Mouse (Mus musculus) limb, embryonic 10.5 days (tissue): ENCODE measurements at regions not wholly inside any gene's neighbourhood (a gene's known extent, or its start where the extent isn't known, plus 50 kb on each side); places are given as distances from the start of the nearest gene placed in this dataset.

Experiments
- DNase-seq: peaks from one replicate; pipeline ENCODE4 v3.0.0-alpha.2; 2017; ENCODE audit warnings: low spot score
- H3K27ac ChIP-seq: fragments of 300-500 bp; sonication (generic); 2 replicates; pipeline ENCODE4 v1.5.1; 2016; ENCODE audit warnings: mild to moderate bottlenecking
- H3K27me3 ChIP-seq: fragments of 300-500 bp; sonication (generic); 2 replicates; pipeline ENCODE4 v1.6.1; 2016; ENCODE audit warnings: low read depth, mild to moderate bottlenecking; ENCODE audit not compliant: poor library complexity, severe bottlenecking
- H3K36me3 ChIP-seq: fragments of 300-500 bp; sonication (generic); 2 replicates; pipeline ENCODE4 v1.6.1; 2016; ENCODE audit warnings: mild to moderate bottlenecking, moderate library complexity
- H3K4me1 ChIP-seq: fragments of 300-500 bp; sonication (generic); 2 replicates; pipeline ENCODE4 v1.6.1; 2016
- H3K4me3 ChIP-seq: fragments of 300-500 bp; sonication (generic); 2 replicates; pipeline ENCODE4 v1.5.1; 2016; ENCODE audit warnings: mild to moderate bottlenecking, moderate library complexity
- H3K9me3 ChIP-seq: fragments of 300-500 bp; sonication (generic); replicated peaks from 2 replicates; pipeline ENCODE4 v1.6.1; 2016; ENCODE audit warnings: mild to moderate bottlenecking
- WGBS: fragments of 180-500 bp; shearing (Covaris S2); methylation state at CpG from one replicate; pipeline ENCODE4 v1.1.7; 2016; 5-methylcytosine and 5-hydroxymethylcytosine counted together

DNA sequence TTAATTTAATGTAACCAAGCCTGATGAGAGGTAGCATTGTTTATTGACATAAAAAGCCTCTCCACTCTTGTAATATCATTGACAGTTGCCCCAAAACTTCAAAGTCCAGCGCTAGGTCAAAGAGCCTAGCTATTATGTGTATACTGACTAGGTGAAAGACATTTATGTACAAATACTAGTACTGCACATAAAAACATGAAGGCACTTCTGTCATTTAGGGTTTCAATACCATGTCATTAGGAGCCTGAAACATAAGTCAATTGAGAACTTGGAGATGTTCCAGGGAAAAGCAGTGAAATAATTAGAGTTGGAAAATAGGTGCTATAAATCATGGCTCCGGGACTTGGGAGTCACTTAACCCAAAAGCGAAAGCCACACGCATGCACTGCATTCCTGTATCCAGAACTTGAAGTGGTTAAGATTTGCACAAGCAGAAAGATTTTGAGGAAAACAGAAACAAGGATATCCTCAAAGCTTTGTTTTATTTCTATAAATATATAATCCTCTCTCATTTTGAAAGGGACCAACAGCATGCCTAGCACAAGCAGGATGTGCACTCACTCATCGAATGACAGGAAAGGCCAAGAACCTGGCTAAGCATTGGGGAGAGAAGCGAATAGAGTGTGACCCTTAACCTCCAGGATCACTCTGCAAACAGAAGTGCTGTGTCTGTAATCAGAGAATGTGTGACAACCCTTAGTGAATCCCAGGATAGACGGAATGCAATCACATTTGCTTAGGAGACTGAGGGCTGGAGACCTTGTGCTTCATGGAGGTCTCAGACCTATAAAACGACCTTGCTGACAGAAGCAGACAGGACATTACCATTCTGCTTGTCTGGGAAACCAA is 176.3 kb upstream of the Crim1 start:
- Histone ChIP-seq H3K27me3 (no peaks in the 10 kb centered on the region), H3K4me1 (peaks cover 28% of the 10 kb centered on the region), H3K4me3 (no peak overlapping the region), H3K27ac (no peak overlapping the region), H3K36me3 (no peaks in the 10 kb centered on the region), H3K9me3 (no peaks in the 10 kb centered on the region)
- 23% methylated on average over 8 of the region's 8 CpGs for WGBS
- no peak for DNase-seq

DNA sequence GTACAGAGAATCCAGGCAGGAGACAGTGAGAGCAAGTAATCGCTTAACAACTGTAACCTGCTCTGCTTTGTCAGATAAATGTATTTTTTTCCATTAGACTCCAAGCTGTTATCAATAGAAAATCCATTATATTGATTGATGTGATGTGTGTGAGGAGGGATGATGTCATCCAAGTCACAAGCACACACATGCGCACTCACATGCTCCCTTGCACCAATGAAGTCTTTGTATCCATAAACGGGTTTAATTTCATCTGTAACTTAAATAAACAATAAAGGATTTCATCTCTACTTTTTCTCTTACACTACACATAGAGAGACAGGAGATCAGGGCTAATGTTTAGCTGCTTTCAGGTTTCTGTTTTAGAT is 175.7 kb upstream of the Crim1 start:
- H3K27me3 ChIP-seq, result no peaks in the 10 kb centered on the region
- H3K4me3 ChIP-seq, result no peak overlapping the region
- H3K27ac ChIP-seq, result no peak overlapping the region
- H3K36me3 ChIP-seq, result no peaks in the 10 kb centered on the region
- no peak for DNase-seq
- no peaks in the 10 kb centered on the region for H3K9me3 ChIP-seq
- peaks cover 28% of the 10 kb centered on the region for H3K4me1 ChIP-seq
- 62% methylated on average over 3 of the region's 3 CpGs for WGBS

DNA sequence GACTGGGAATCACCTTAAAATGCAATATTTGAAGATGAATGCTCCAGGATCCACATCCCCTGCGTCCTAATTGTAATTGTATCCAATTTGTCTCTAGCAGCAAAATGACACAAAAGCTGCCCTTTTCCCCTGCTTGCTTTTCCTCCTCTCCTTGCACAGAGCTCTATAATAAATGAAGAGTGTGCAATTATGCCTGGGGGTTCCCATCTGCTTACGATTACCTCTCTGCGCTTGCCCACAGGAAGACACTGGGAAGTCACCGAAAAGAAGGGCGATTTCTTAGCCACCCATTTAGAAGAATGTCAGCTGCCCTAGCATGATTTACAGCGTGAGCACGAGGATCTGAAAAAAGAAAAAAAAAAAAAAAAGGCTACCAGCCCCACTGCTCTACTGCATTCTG is 174.8 kb upstream of the Crim1 start:
- Histone ChIP-seq H3K27me3 (no peaks in the 10 kb centered on the region), H3K9me3 (no peaks in the 10 kb centered on the region), H3K4me1 (peaks cover 28% of the 10 kb centered on the region), H3K4me3 (no peak overlapping the region), H3K36me3 (no peaks in the 10 kb centered on the region), H3K27ac (no peak overlapping the region)
- DNase-seq, result peak; percentile 35
- 20% methylated on average over 7 of the region's 7 CpGs for WGBS

GRCm38 (mm10) chr17:78035648-78036047 is 164.4 kb upstream of the Crim1 start:
- Histone ChIP-seq H3K36me3 (no peaks in the 10 kb centered on the region), H3K4me3 (no peak overlapping the region), H3K4me1 (no peaks in the 10 kb centered on the region), H3K27ac (no peak overlapping the region), H3K9me3 (no peaks in the 10 kb centered on the region), H3K27me3 (no peaks in the 10 kb centered on the region)
- 84% methylated on average over 3 of the region's 3 CpGs for WGBS
- no peak for DNase-seq

DNA sequence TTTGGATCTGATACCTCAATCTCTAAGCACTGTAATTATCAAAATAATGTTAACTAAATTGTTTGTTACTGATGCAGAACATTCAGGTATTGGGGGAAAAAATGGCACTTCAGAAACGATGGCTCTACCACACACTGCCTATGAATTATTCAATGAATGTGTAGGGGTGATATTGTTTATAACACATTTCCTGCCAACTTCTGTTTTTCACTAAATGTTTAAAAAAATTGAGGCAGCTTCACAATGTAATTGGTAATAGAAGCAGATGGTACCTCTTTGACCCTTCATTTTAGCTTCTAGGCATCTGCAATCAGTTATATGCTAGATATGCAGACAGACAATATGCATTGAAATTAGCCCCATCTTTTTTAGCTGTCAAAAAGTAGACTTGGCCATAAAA is 159.7 kb upstream of the Crim1 start:
- 88% methylated on average over 1 of the region's 1 CpGs for WGBS
- Histone ChIP-seq H3K27ac (no peak overlapping the region), H3K36me3 (no peaks in the 10 kb centered on the region), H3K27me3 (no peaks in the 10 kb centered on the region), H3K9me3 (no peaks in the 10 kb centered on the region), H3K4me1 (no peaks in the 10 kb centered on the region), H3K4me3 (no peak overlapping the region)
- no peak for DNase-seq

DNA sequence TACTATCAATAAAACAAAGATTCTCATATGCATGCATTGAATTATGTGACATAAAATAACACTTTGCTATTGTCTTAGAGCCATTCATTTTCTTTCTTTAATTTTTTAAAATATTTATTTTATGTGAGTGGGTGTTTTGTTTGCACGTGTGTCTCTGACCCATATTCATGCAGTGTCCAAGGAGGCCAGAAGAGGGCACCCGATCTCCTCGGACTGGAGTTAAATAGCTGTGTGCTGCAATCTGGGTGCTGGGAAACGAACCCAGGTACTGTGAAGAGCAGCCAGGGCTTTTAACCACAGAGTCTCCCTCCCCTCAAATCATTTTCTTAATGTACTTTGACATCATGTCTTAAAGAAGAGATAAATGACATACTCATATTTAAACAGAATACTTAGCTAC is 158.8 kb upstream of the Crim1 start:
- Histone ChIP-seq H3K36me3 (no peaks in the 10 kb centered on the region), H3K4me1 (no peaks in the 10 kb centered on the region), H3K9me3 (no peaks in the 10 kb centered on the region), H3K27me3 (no peaks in the 10 kb centered on the region), H3K27ac (no peak overlapping the region), H3K4me3 (no peak overlapping the region)
- no peak for DNase-seq
- WGBS, result 83% methylated on average over 4 of the region's 4 CpGs

DNA sequence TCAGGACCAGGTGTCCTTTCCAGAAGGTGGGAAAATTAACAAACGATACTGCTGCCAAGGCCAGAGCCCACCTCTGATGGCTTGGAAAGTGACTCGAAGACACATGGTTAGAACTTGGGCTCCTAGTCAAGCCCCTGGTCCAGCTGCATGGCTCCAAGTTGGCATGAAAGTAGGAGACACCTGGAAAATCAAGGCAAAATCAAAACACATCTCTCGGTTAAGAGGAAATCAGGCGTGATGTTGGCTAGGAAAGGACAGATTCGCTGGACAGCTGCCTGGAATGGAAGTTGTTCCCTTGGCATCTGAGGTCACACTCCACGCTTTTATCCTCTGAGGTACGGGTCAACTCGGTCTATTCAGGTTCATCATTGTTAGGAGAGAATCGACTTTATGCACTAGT is 150.3 kb upstream of the Crim1 start:
- 92% methylated on average over 9 of the region's 9 CpGs for WGBS
- H3K36me3 ChIP-seq, result no peaks in the 10 kb centered on the region

GRCm38 (mm10) chr17:78050203-78050602 is 149.8 kb upstream of the Crim1 start:
- no peak overlapping the region for H3K27ac ChIP-seq
- H3K4me3 ChIP-seq, result no peak overlapping the region
- no peaks in the 10 kb centered on the region for H3K36me3 ChIP-seq
- no peaks in the 10 kb centered on the region for H3K4me1 ChIP-seq
- H3K27me3 ChIP-seq, result no peaks in the 10 kb centered on the region
- DNase-seq, result no peak
- 92% methylated on average over 7 of the region's 7 CpGs for WGBS
- no peaks in the 10 kb centered on the region for H3K9me3 ChIP-seq

More for the DNA sequence above, 150.3 kb upstream of the Crim1 start:
- Histone ChIP-seq H3K9me3 (no peaks in the 10 kb centered on the region), H3K27ac (no peak overlapping the region), H3K27me3 (no peaks in the 10 kb centered on the region), H3K4me1 (no peaks in the 10 kb centered on the region), H3K4me3 (no peak overlapping the region)
- no peak for DNase-seq

- Histone ChIP-seq H3K4me3 (no peak overlapping the region), H3K27ac (no peak overlapping the region), H3K9me3 (no peaks in the 10 kb centered on the region), H3K4me1 (no peaks in the 10 kb centered on the region), H3K36me3 (no peaks in the 10 kb centered on the region), H3K27me3 (no peaks in the 10 kb centered on the region)
- no peak for DNase-seq
These were observed 124.2 kb upstream of the Crim1 start for GRCm38 (mm10) chr17:78075892-78076291.

DNA sequence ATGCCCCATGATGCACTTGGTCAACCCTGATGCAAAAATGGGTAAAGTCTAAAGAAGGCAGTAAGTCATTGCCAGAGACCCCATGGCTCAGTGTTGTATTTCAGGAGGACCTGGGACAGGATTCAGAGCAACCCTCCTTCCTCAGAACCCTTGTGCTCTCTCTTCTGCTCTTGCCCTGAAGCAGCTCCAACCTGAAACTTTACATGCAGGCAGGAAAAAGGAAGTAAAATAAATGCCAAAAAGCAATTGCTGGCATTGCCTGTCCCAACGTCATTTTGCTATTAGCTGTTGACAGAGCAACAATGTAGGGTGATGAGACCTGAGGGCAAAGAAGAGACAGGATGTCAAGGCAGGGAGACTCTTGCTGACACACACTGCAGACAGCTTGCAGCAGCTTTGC is 121.7 kb upstream of the Crim1 start:
- no peak for DNase-seq
- 58% methylated on average over 1 of the region's 1 CpGs for WGBS
- H3K36me3 ChIP-seq, result no peaks in the 10 kb centered on the region

DNA sequence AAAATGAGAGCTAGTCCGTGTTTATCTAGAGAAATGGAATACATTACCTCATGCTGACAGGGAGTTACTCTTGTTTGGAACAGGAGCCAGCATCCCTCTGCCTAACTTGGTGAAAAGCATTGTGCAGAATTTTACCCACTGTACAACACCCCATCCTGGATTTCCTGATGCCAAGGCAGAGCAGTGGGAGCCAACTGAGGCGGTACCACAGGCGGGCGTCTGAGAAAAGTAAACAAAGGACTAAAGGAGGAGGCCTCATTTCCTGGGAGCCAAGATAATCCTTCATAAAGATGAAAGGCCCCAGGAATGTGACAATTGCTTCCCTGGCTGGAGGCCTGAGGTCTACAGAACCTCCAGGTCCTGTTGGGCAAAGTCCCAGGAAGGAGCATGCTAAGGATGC is 115.6 kb upstream of the Crim1 start:
- Histone ChIP-seq H3K27me3 (no peaks in the 10 kb centered on the region), H3K27ac (no peak overlapping the region), H3K4me1 (no peaks in the 10 kb centered on the region), H3K9me3 (no peaks in the 10 kb centered on the region), H3K36me3 (no peaks in the 10 kb centered on the region), H3K4me3 (no peak overlapping the region)
- DNase-seq, result no peak
- 31% methylated on average over 4 of the region's 4 CpGs for WGBS

More for the DNA sequence above, 121.7 kb upstream of the Crim1 start:
- no peaks in the 10 kb centered on the region for H3K9me3 ChIP-seq
- no peak overlapping the region for H3K4me3 ChIP-seq
- no peaks in the 10 kb centered on the region for H3K27me3 ChIP-seq
- H3K27ac ChIP-seq, result no peak overlapping the region
- no peaks in the 10 kb centered on the region for H3K4me1 ChIP-seq

GRCm38 (mm10) chr17:78086963-78087362 is 113.1 kb upstream of the Crim1 start:
- DNase-seq, result no peak
- no peak overlapping the region for H3K4me3 ChIP-seq
- no peaks in the 10 kb centered on the region for H3K9me3 ChIP-seq
- H3K4me1 ChIP-seq, result no peaks in the 10 kb centered on the region
- H3K27ac ChIP-seq, result no peak overlapping the region
- 92% methylated on average over 8 of the region's 8 CpGs for WGBS
- no peaks in the 10 kb centered on the region for H3K27me3 ChIP-seq
- no peaks in the 10 kb centered on the region for H3K36me3 ChIP-seq

DNA sequence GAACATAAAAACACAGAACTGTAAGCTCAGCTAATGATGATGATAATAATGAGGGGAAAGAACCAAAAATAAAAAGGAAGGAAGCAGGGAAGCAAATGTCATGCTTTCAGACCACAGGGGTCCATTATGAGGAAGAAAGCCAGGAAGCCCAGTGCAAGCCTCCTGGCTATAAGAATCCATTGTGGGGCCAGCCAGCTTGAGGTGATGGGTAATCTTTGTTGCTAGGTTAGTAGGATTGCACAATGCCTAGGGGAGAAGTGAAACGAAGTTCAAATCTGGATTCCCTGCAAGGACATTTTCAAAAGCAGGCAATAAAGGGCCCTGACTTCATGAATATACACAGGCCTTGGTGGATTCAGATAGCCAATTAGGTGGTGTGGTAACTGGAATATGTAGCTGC is 102.3 kb upstream of the Crim1 start:
- Histone ChIP-seq H3K4me3 (no peak overlapping the region), H3K27ac (no peak overlapping the region), H3K4me1 (no peaks in the 10 kb centered on the region), H3K9me3 (no peaks in the 10 kb centered on the region), H3K36me3 (no peaks in the 10 kb centered on the region), H3K27me3 (no peaks in the 10 kb centered on the region)
- DNase-seq, result no peak
- 65% methylated on average over 1 of the region's 1 CpGs for WGBS

GRCm38 (mm10) chr17:78108793-78109192 is 91.3 kb upstream of the Crim1 start:
- Histone ChIP-seq H3K4me3 (no peak overlapping the region), H3K27ac (no peak overlapping the region), H3K36me3 (no peaks in the 10 kb centered on the region), H3K9me3 (no peaks in the 10 kb centered on the region), H3K4me1 (no peaks in the 10 kb centered on the region), H3K27me3 (no peaks in the 10 kb centered on the region)
- 92% methylated on average over 6 of the region's 6 CpGs for WGBS
- DNase-seq, result no peak
